Mouse (Mus musculus) stomach, embryonic 16.5 days (tissue): Measurements from ENCODE around the gene Wdr73. TPM values are rescaled to one million over a fixed set of nuclear protein-coding genes. Genes with fewer than 3 reads are reported as not detected.

Source experiments
- ATAC-seq: fragments of 200-750 bp; cut with Nextera tagmentation; 2 replicates; pipeline ENCODE4 v1.8.0; 2017; ENCODE audit warnings: moderate number of reproducible peaks, moderate TSS enrichment; ENCODE audit not compliant: insufficient read depth, low FRiP score
- H3K27ac ChIP-seq: fragments of 300-500 bp; sonication (generic); 2 replicates; pipeline ENCODE4 v1.5.1; 2014; ENCODE audit warnings: low read length
- H3K27me3 ChIP-seq: fragments of 300-500 bp; sonication (generic); 2 replicates; pipeline ENCODE4 v1.6.1; 2014; ENCODE audit warnings: low read length, control low read depth, mixed read lengths; ENCODE audit not compliant: control insufficient read depth, insufficient read depth
- H3K36me3 ChIP-seq: fragments of 300-500 bp; sonication (generic); 2 replicates; pipeline ENCODE4 v1.6.1; 2014; ENCODE audit warnings: low read length; ENCODE audit not compliant: control insufficient read depth, insufficient read depth
- H3K4me1 ChIP-seq: fragments of 300-500 bp; sonication (generic); 2 replicates; pipeline ENCODE4 v1.6.1; 2014; ENCODE audit warnings: low read length, control low read depth, mixed read lengths; ENCODE audit not compliant: control insufficient read depth, insufficient read depth
- H3K4me2 ChIP-seq: fragments of 300-500 bp; sonication (generic); 2 replicates; pipeline ENCODE4 v1.6.1; 2014; ENCODE audit warnings: low read depth, low read length, mixed read lengths
- H3K4me3 ChIP-seq: fragments of 300-500 bp; sonication (generic); replicated peaks from 2 replicates; pipeline ENCODE4 v1.5.1; 2014; ENCODE audit warnings: mild to moderate bottlenecking, low read length
- H3K9ac ChIP-seq: fragments of 300-500 bp; sonication (generic); 2 replicates; pipeline ENCODE4 v1.6.1; 2014; ENCODE audit warnings: low read length
- H3K9me3 ChIP-seq: fragments of 300-500 bp; sonication (generic); replicated peaks from 2 replicates; pipeline ENCODE4 v1.6.1; 2016; ENCODE audit warnings: low read length, control low read depth; ENCODE audit not compliant: control insufficient read depth
- WGBS: fragments of 180-500 bp; shearing (Covaris S2); extraction: QIAGEN DNeasy Blood & Tissue Kit; methylation state at CpG from one replicate; pipeline ENCODE4 v1.1.7; 2014; 5-methylcytosine and 5-hydroxymethylcytosine counted together
- polyA plus RNA-seq: library from polyadenylated mRNA; unstranded; fragments of >200 nt; fragmentation: Nextera tagmentation; extraction: Ambion mirVana; gene quantifications from 2 replicates; pipeline ENCODE4 v1.2.1, GENCODE M21; 2015

Gene Wdr73
- polyA plus RNA-seq, 1 experiment from 2014 or later: 25.2 TPM

DNA sequence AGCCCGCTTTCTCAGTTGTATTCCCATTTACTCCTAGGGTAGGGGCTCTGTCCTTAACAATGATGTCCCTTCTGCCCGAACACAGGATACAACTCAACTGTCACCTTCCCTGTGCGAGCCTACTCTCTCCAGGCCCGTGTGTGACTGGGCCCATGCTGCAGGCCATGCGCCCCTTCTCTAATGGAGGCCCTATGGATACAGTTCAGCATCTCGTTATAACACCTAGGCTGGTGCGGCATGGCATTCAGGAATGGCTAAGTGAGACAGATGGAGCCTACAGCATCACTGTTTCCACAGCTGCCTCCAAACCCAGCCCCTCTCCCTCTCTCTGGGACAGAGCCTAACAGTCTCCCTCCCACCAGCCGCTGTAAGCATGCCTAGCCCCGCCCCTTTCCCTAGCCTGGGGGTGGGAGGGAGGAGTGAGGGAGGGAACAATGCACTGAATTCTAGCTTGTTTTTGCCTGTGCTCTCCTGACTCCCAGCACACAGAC, 12.0 kb downstream of the Wdr73 start:
- Histone ChIP-seq H3K27ac (peak overlapping the region; percentile 64), H3K4me1 (peaks cover 12% of the 10 kb centered on the region), H3K4me2 (0 out of 2 replicates have a peak overlapping the region, but pooled peaks have one; percentile 6), H3K9ac (peak overlapping the region; percentile 47), H3K4me3 (no peak overlapping the region), H3K9me3 (no peaks in the 10 kb centered on the region), H3K36me3 (no peaks in the 10 kb centered on the region), H3K27me3 (no peaks in the 10 kb centered on the region)
- peak; percentile 88 for ATAC-seq
- 41% methylated on average over 9 of the region's 9 CpGs for WGBS

GRCm38 (mm10) chr7:80888595-80888994, 12.5 kb downstream of the Wdr73 start:
- H3K4me1 ChIP-seq: peaks cover 12% of the 10 kb centered on the region
- peak; percentile 8; the same call in 1 of the 2 replicates for ATAC-seq
- no peaks in the 10 kb centered on the region for H3K36me3 ChIP-seq
- H3K4me3 ChIP-seq: no peak overlapping the region
- H3K9me3 ChIP-seq: no peaks in the 10 kb centered on the region
- no peaks in the 10 kb centered on the region for H3K27me3 ChIP-seq
- peak overlapping the region; percentile 64 for H3K27ac ChIP-seq
- H3K9ac ChIP-seq: no peak overlapping the region
- 65% methylated on average over 7 of the region's 7 CpGs for WGBS
- H3K4me2 ChIP-seq: no peak overlapping the region

DNA sequence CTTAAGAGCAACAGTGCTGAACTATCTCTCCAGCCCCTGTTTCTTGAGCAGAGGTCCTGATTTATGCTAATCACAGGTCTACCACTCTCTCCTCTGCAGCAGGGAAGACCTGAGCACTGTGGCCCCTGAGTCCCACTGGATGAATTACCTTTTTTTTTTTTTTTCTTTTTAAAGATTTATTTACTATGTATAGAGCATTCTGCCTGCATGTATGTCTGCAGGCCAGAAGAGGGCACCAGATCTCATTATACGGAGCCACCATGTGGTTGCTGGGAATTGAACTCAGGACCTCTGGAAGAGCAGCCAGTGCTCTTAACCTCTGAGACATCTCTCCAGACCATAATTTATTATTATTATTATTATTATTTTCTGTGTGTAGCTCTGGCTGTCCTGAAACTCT, 15.4 kb downstream of the Wdr73 start:
- Histone ChIP-seq H3K4me3 (no peak overlapping the region), H3K9me3 (no peaks in the 10 kb centered on the region), H3K27me3 (no peaks in the 10 kb centered on the region), H3K27ac (no peak overlapping the region), H3K4me2 (no peak overlapping the region), H3K9ac (no peak overlapping the region), H3K4me1 (peaks cover 16% of the 10 kb centered on the region), H3K36me3 (no peaks in the 10 kb centered on the region)
- ATAC-seq: no peak
- WGBS: 11% methylated on average over 1 of the region's 1 CpGs

GRCm38 (mm10) chr7:80882830-80883505, 18.1 kb downstream of the Wdr73 start:
- ATAC-seq: peak; percentile 90
- no peaks in the 10 kb centered on the region for H3K36me3 ChIP-seq
- peak overlapping the region; percentile 26 for H3K4me3 ChIP-seq
- H3K9me3 ChIP-seq: no peaks in the 10 kb centered on the region
- peaks cover 4% of the 10 kb centered on the region; the same call in 1 of the 2 replicates for H3K4me1 ChIP-seq
- peak overlapping the region; percentile 60 for H3K4me2 ChIP-seq
- WGBS: 16% methylated on average over 14 of the region's 14 CpGs
- H3K27me3 ChIP-seq: no peaks in the 10 kb centered on the region
- H3K27ac ChIP-seq: no peak overlapping the region
- peak overlapping the region; percentile 55 for H3K9ac ChIP-seq

- Histone ChIP-seq H3K27ac (no peak overlapping the region), H3K9me3 (no peaks in the 10 kb centered on the region), H3K9ac (no peak overlapping the region), H3K27me3 (no peaks in the 10 kb centered on the region), H3K4me1 (no peaks in the 10 kb centered on the region), H3K36me3 (peaks cover 19% of the 10 kb centered on the region), H3K4me3 (no peak overlapping the region), H3K4me2 (no peak overlapping the region)
- 61% methylated on average over 37 of the region's 37 CpGs for WGBS
- ATAC-seq: peak; percentile 29; the same call in 1 of the 2 replicates
Observed at GRCm38 (mm10) chr7:80875727-80876126, 25.3 kb downstream of the Wdr73 start.

DNA sequence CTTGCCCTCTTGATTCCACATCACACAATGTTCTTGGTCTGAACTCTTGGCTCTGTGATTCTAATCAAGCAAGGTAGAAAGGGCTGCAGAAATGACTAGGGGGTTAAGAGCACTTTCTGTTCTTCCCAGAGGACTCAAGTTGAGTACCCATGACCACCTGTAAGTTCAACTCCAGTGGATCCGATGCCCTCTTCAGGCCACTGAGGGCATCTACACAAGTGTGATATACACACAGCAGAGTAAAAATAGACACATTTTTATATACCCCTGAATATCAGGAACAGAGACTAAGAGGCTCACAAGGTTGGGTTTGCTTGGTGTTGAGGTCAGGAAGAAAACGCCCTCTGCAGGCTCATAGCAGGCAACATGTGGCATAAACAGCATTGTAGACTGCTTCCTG, 27.4 kb downstream of the Wdr73 start:
- H3K4me3 ChIP-seq: no peak overlapping the region
- no peak overlapping the region for H3K4me2 ChIP-seq
- no peaks in the 10 kb centered on the region for H3K9me3 ChIP-seq
- ATAC-seq: no peak
- H3K27me3 ChIP-seq: no peaks in the 10 kb centered on the region
- no peaks in the 10 kb centered on the region for H3K4me1 ChIP-seq
- H3K27ac ChIP-seq: no peak overlapping the region
- 90% methylated on average over 2 of the region's 2 CpGs for WGBS
- no peak overlapping the region for H3K9ac ChIP-seq
- H3K36me3 ChIP-seq: peaks cover 20% of the 10 kb centered on the region

DNA sequence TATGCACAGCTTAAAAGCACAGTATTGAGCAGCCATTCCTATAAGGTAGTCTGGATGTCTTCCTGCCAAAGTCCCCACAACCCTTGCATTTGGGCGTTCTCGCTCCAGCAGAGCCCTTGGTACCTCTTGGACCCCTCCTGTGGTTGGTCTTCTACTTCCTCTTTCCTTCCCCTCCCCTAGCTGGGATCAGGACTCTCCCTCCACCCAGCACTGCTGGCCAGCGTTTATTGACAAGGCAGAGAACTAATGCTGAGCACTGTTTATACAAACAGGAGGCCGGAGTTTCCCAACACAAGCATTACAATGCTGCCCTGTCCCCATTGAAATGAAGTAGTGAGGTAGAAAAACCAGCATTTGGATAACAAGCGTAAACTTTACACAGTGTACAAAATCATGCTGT, 28.0 kb downstream of the Wdr73 start:
- no peaks in the 10 kb centered on the region for H3K27me3 ChIP-seq
- peaks cover 23% of the 10 kb centered on the region for H3K36me3 ChIP-seq
- no peak overlapping the region for H3K9ac ChIP-seq
- H3K4me3 ChIP-seq: no peak overlapping the region
- whole genome bisulfite sequencing: 82% methylated on average over 5 of the region's 5 CpGs
- no peaks in the 10 kb centered on the region for H3K4me1 ChIP-seq
- H3K9me3 ChIP-seq: no peaks in the 10 kb centered on the region
- H3K27ac ChIP-seq: no peak overlapping the region
- no peak overlapping the region for H3K4me2 ChIP-seq
- ATAC-seq: no peak

GRCm38 (mm10) chr7:80868686-80869085, 32.4 kb downstream of the Wdr73 start:
- Histone ChIP-seq H3K9ac (no peak overlapping the region), H3K4me2 (no peak overlapping the region), H3K9me3 (no peaks in the 10 kb centered on the region), H3K36me3 (peaks cover 11% of the 10 kb centered on the region; the same call in 1 of the 2 replicates), H3K27ac (no peak overlapping the region), H3K4me3 (no peak overlapping the region), H3K4me1 (peaks cover 17% of the 10 kb centered on the region; the same call in 1 of the 2 replicates), H3K27me3 (no peaks in the 10 kb centered on the region)
- 85% methylated on average over 2 of the region's 2 CpGs for WGBS
- ATAC-seq: no peak

GRCm38 (mm10) chr7:80866514-80867147, 34.4 kb downstream of the Wdr73 start:
- H3K9ac ChIP-seq: 0 out of 2 replicates have a peak overlapping the region, but pooled peaks have one; percentile 49
- no peaks in the 10 kb centered on the region for H3K9me3 ChIP-seq
- H3K4me3 ChIP-seq: no peak overlapping the region
- 0 out of 2 replicates have a peak, but pooled peaks cover 11% of the 10 kb centered on the region for H3K36me3 ChIP-seq
- peak overlapping the region; percentile 21; the same call in 1 of the 2 replicates for H3K4me2 ChIP-seq
- peaks cover 26% of the 10 kb centered on the region for H3K4me1 ChIP-seq
- 39% methylated on average over 7 of the region's 7 CpGs for WGBS
- ATAC-seq: peak; percentile 92; the same call in 1 of the 2 replicates
- no peaks in the 10 kb centered on the region for H3K27me3 ChIP-seq
- H3K27ac ChIP-seq: peak overlapping the region; percentile 87
